In the genomic region with DNA sequence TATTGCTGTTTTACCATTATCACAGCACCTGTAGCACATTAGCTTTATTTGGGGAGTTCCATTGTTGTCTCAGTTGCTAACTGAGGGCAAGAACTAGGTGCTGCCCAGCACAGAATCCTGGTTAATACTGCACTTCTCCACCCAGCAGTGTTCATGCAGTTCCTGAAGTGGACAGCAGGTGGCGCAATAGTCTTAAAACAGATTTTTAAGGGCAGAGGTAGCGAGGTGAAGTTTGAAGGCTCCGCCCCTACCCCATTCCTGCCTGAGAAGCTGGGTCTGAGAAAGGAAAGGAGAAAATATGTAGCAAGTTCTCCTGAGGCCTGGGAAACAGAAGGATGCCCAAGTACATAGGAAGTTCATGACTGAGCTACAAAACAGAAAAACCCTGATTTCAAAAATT, we compare ENCODE assay signal across 8 mouse cellular contexts. TPM values are rescaled to one million over a fixed set of nuclear protein-coding genes. Genes with fewer than 3 reads are reported as not detected.
DNase-seq lines count a peak whose midpoint lies in the region; TF ChIP-seq lines count a peak whose summit lies in the region.

No protein-coding gene starts in this region.

- WGBS in large intestine, adult 2 months = 10% methylated on average over 3 of the region's 3 CpGs

- peaks cover 4% of the 10 kb centered on the region; the same call in 1 of the 2 replicates for H3K36me3 ChIP-seq in E14TG2a.4 (ENCODE audit: insufficient read depth, low read length)

- peak; percentile 94 for TF ChIP-seq CTCF in E14TG2a.4 (conservative IDR thresholded peaks at IDR 0.05; ENCODE audit: low read length)

- peak; percentile 91 for DNase-seq in adrenal gland, postnatal 10 days
- peak; percentile 81 for DNase-seq in embryo, embryonic 11.5 days (ENCODE audit: low read depth, low spot score)
- peak; percentile 87 for DNase-seq in heart, adult 8-10 months (ENCODE audit: low spot score)
- DNase-seq in large intestine, adult 2 months (ENCODE audit: low read depth, low spot score) = peak; percentile 67
- peak; percentile 90 for DNase-seq in lung, postnatal 10 days
- DNase-seq in retina, postnatal 1 day = peak; percentile 86
- peak; percentile 93 for DNase-seq in thymus, postnatal 4 days

- peaks cover 20% of the 10 kb centered on the region for H3K27me3 ChIP-seq in E14TG2a.4 (ENCODE audit: insufficient read depth, low read length)

- no peaks in the 10 kb centered on the region for H3K9me3 ChIP-seq in E14TG2a.4 (ENCODE audit: low read length)

- peaks cover 50% of the 10 kb centered on the region for H3K4me1 ChIP-seq in E14TG2a.4 (replicated peaks; ENCODE audit: low read depth, low read length)

- no peak overlapping the region for H3K4me3 ChIP-seq in E14TG2a.4 (replicated peaks; ENCODE audit: low read length)

RNA-seq across cellular contexts. Expression of gene Dgkz, which starts 11.9 kb away (rescaled TPM):
- total RNA-seq in adrenal gland, postnatal 10 days (2021) = 10 to 100 TPM; 64.4 to 72.1 TPM
- total RNA-seq in heart, adult 8-10 months (2022) = 10 to 100 TPM; 31.4 to 49.0 (median 42.7) TPM
- polyA plus RNA-seq in large intestine, adult 2 months (2012; rRNA removed) = 204 and 245 TPM in 2 replicates

RNA-seq across cellular contexts. Expression of gene Creb3l1, which starts 36.8 kb away (rescaled TPM):
- total RNA-seq in adrenal gland, postnatal 10 days (2021) = 10 to 100 TPM; 11.7 to 16.7 TPM
- 1 to 10 TPM; 2.5 to 4.0 (median 3.1) TPM for total RNA-seq in heart, adult 8-10 months (2022)
- polyA plus RNA-seq in large intestine, adult 2 months (2012; rRNA removed) = 15.6 and 19.3 TPM in 2 replicates

RNA-seq across cellular contexts. Expression of gene Gm9821, which starts 42.0 kb away (rescaled TPM):
- not detected for total RNA-seq in adrenal gland, postnatal 10 days (2021)
- not detected for total RNA-seq in heart, adult 8-10 months (2022)
- polyA plus RNA-seq in large intestine, adult 2 months (2012; rRNA removed) = not detected in 2 replicates

RNA-seq across cellular contexts. Expression of gene Mdk, which starts 55.4 kb away (rescaled TPM):
- total RNA-seq in adrenal gland, postnatal 10 days (2021) = 10 to 100 TPM; 30.8 to 36.7 TPM
- total RNA-seq in heart, adult 8-10 months (2022) = 1 to 10 TPM; 1.5 to 4.3 (median 3.4) TPM
- polyA plus RNA-seq in large intestine, adult 2 months (2012; rRNA removed) = 5.8 and 7.8 TPM in 2 replicates
